Mouse (Mus musculus) right cerebral cortex, adult 18-20 months (tissue): Measurements from ENCODE around the gene Zic2.

Experiments used
- DNase-seq: peaks from one replicate; pipeline ENCODE4 v3.0.0; 2022; ENCODE audit warnings: mixed read lengths

Gene Zic2

GRCm38 (mm10) chr14:122513511-122514036 lies 38.3 kb downstream of the Zic2 start:
- DNase-seq = no peak

GRCm38 (mm10) chr14:122528475-122528874 lies 53.2 kb downstream of the Zic2 start:
- DNase-seq = no peak
